Mouse (Mus musculus): ENCODE measurements around the gene Ly6g6d. TPM values are rescaled to one million over a fixed set of nuclear protein-coding genes. Genes with fewer than 3 reads are reported as not detected.

The Ly6g6d gene
- polyA plus RNA-seq, 1 experiment from 2014 or later: 1.5 TPM

DNA sequence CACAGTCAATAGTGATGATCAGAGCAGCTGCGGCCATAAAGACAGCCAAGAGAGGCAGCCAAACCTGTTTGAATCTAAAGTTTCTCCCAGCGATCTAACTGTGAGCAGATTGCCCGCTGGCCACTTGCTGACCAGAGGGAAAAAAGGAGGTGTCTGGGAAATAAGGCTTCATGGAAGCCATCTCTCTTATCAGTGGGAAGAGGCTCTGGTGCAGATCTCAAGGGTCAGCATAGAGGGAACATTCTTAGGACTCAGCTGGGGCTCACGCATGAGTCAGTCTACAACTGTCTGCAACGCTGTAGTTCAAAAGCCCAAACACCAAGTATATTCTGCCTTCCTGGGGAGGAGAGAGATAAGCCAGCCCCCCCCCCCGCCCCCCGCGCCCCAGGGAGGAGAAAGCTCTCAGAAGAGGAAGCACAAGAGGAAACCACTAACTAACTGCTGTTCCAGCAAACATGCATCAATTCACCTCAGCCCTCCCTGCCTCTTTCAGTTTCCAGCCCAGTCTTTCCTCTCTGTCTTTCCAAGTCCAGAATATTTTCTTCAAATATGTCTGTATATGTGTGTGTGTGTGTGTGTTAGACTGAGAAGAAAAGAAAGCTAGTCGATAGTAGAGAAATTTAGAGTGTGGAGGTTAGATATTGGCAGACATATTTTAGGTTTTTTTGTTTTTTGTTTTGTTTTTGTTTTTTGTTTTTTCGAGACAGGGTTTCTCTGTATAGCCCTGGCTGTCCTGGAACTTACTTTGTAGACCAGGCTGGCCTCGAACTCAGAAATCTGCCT is 29.5 kb downstream of the Ly6g6d start:
- Histone ChIP-seq H3K4me3 (ENCODE audit: low read depth, low read length) (no peak overlapping the region), H3K4me2 (peak overlapping the region; percentile 12; the same call in 1 of the 2 replicates), H3K9ac (ENCODE audit: low read length) (peak overlapping the region; percentile 34; the same call in 1 of the 2 replicates), H3K9me3 (ENCODE audit: control insufficient read depth, low read length) (no peaks in the 10 kb centered on the region), H3K36me3 (ENCODE audit: control insufficient read depth, insufficient read depth, low read length) (peaks cover 2% of the 10 kb centered on the region; the same call in 1 of the 2 replicates), H3K27me3 (ENCODE audit: control insufficient read depth, insufficient read depth, low read length) (no peaks in the 10 kb centered on the region), H3K27ac (ENCODE audit: low read depth, low read length) (peak overlapping the region; percentile 57; the same call in 1 of the 2 replicates), H3K4me1 (ENCODE audit: control insufficient read depth, insufficient read depth, low read length) (peaks cover 52% of the 10 kb centered on the region)
- WGBS: 34% methylated on average over 11 of the region's 11 CpGs
- no peak for DNase-seq (ENCODE audit: low spot score, missing footprints)
- no peak for ATAC-seq (ENCODE audit: low FRiP score)

DNA sequence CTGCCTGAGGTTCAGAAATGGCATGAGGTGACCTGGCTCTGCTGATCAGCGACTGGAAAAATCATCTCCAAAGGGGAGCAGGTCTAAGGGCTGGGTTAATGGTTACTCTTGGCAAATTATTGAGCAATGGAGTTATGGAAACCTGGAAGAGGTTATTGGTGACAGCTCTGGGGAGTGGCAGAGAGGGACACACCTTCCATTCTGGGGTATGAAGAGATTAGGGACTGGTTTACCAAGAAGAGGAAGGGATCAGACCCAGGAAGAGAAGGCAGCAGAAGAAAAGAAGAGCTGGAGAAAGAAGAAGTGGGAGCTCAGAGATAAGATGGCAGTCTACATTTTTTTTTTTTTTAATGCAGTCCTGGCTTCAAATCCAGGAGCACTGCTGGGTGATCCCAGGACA is 30.2 kb downstream of the Ly6g6d start:
- H3K4me3 ChIP-seq (ENCODE audit: low read depth, low read length): no peak overlapping the region
- 66% methylated on average over 1 of the region's 1 CpGs for WGBS

DNA sequence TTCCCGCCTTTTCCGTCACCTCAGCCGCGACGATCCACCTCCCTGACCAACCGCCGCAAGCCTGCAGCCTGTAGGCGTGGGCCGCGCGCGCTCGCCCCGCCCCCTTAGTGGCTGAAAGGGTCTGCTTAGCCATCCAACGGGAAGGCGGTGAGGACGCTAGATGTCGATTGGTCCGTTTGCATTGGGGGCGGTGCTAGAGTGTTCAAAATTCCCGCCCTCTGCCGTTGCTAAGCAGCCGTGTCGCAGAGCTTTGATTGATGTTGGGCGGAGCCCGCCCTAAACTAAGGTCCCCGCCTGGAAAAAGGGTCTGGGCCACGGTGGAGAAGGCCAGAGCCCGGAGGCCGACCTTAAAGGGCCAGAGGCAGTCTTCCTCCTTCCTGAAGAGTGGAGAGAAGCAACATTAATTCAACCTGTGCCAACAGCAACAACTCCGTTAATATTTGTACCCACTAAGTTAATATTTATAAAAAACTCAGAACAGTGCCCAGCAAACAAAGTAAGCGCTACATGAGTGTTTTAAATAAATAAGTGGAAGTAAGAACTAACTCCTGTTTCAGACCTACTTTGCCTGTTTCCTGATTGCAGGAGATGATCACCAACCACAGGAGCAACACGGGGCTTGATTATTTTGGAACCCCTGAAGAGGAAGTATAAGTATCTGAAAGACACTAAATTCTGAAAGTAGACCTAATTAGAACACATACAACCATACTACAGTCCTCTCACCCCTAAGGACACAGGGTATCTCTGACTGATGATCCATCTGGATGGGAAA is 31.0 kb downstream of the Ly6g6d start, which contains the start of gene Msh5:
Gene Msh5 (minus strand): TSS at position 65 of the 775 bp plus-strand sequence.
- Histone ChIP-seq H3K9me3 (ENCODE audit: control insufficient read depth, low read length) (no peaks in the 10 kb centered on the region), H3K4me1 (ENCODE audit: control insufficient read depth, insufficient read depth, low read length) (peaks cover 46% of the 10 kb centered on the region), H3K4me2 (peak within 1 kb of the TSS; percentile 97), H3K27ac (ENCODE audit: low read depth, low read length) (peak within 1 kb of the TSS; percentile 83), H3K27me3 (ENCODE audit: control insufficient read depth, insufficient read depth, low read length) (no peaks in the 10 kb centered on the region), H3K4me3 (ENCODE audit: low read depth, low read length) (peak within 1 kb of the TSS; percentile 45), H3K9ac (ENCODE audit: low read length) (peak within 1 kb of the TSS; percentile 90), H3K36me3 (ENCODE audit: control insufficient read depth, insufficient read depth, low read length) (no peaks in the 10 kb centered on the region)
- WGBS: 3% methylated on average over 32 of the region's 33 CpGs
- DNase-seq (ENCODE audit: low spot score, missing footprints) (peak; percentile 100), ATAC-seq (ENCODE audit: low FRiP score) (peak; percentile 97)

More for the DNA sequence above, 30.2 kb downstream of the Ly6g6d start:
- Histone ChIP-seq H3K9ac (ENCODE audit: low read length) (0 out of 2 replicates have a peak overlapping the region, but pooled peaks have one; percentile 9), H3K36me3 (ENCODE audit: control insufficient read depth, insufficient read depth, low read length) (peaks cover 1% of the 10 kb centered on the region; the same call in 1 of the 2 replicates), H3K4me2 (no peak overlapping the region), H3K27me3 (ENCODE audit: control insufficient read depth, insufficient read depth, low read length) (no peaks in the 10 kb centered on the region), H3K27ac (ENCODE audit: low read depth, low read length) (peak overlapping the region; percentile 57), H3K4me1 (ENCODE audit: control insufficient read depth, insufficient read depth, low read length) (peaks cover 52% of the 10 kb centered on the region), H3K9me3 (ENCODE audit: control insufficient read depth, low read length) (no peaks in the 10 kb centered on the region)
- ATAC-seq (ENCODE audit: low FRiP score) (no peak), DNase-seq (ENCODE audit: low spot score, missing footprints) (no peak)

DNA sequence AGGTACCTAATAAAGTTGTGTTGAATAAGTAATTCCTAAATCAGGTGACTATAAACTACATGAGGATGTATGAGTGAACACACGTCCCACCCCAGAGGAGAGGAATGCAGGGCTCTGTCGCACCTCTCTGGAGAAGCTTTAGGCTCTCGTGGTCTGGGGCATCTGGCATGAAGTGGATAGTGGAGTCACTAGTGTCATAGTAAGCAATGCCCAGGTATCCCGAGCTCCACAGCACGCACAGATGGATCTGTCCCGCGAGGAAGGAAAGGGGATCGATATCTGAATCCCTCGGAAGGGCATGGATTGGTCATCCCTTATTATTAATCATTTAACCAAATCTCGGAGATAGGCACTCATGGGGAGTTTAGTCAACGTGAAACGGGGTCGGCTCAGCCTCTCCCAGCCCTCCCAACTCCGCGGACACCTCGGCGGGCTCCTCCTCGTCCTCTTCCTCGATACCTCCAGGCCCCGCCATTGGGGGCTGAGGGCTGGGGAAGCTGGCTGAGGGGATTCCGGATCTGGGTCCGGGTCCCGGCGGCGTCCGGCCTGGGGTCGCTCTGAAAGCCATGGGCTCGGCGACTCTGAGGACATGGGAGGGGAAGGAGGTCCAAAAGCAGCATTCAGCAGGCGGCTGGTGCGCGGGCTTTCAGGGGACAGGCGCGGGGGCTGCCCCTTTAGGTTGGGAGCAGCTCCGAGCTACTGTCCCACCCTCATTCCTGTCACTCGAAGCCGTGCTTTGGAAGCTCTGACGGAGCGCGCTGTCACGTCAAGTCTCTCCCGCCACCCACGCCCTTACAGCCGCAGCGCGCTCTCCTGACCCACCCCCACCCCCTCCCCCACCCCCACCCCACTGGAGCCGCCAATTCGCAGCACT is 31.8 kb downstream of the Ly6g6d start:
- Histone ChIP-seq H3K27ac (ENCODE audit: low read depth, low read length) (peak overlapping the region; percentile 83), H3K4me2 (peak overlapping the region; percentile 97), H3K4me1 (ENCODE audit: control insufficient read depth, insufficient read depth, low read length) (peaks cover 40% of the 10 kb centered on the region), H3K9me3 (ENCODE audit: control insufficient read depth, low read length) (no peaks in the 10 kb centered on the region), H3K4me3 (ENCODE audit: low read depth, low read length) (peak overlapping the region; percentile 45), H3K27me3 (ENCODE audit: control insufficient read depth, insufficient read depth, low read length) (no peaks in the 10 kb centered on the region), H3K36me3 (ENCODE audit: control insufficient read depth, insufficient read depth, low read length) (no peaks in the 10 kb centered on the region), H3K9ac (ENCODE audit: low read length) (peak overlapping the region; percentile 90)
- peak; percentile 95 for DNase-seq (ENCODE audit: low spot score, missing footprints)
- WGBS: 7% methylated on average over 45 of the region's 48 CpGs
- peak; percentile 76; the same call in 1 of the 2 replicates for ATAC-seq (ENCODE audit: low FRiP score)

DNA sequence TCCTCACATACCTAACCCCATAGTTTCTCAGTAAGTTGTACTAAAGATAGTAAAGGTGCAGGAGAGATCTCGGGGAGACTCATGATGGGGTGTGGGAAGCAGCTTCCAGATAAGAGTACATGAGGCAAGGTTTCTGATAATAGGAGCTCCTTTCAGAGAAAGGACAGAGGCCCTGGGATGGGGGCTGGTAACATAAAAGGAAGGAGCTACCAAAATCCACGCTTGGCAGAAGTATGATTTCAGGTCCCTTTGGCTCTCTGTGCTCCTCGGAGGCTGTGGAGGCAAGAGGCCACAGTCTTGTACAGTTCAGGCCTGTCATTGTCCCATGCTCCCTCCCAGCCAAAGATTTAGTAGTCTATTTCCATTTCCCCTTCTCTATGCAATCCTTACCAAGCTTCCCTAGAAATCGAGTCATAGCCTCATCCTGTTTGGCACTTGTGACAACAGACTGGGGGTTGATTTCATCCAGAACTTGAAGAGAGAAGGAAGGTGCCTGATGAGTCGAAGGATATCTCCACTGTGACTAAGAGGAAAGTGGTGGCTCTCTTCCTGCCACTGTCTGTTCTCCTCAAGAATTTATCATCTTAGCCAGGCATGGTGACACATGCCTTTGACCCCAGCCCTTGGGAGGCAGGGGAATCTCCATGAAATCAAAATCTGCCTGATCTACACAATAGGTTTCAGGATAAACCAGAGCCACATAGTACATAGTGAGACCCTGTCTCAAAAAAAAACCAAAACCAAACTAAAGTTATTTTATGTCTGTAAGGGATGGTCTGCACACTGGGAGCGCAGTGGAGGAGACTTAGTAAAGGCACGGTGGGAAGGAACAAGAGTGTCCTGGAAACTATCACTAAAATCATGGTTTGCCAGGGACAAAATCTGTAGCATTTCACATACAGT is 32.7 kb downstream of the Ly6g6d start:
- Histone ChIP-seq H3K4me3 (ENCODE audit: low read depth, low read length) (peak overlapping the region; percentile 45), H3K4me1 (ENCODE audit: control insufficient read depth, insufficient read depth, low read length) (peaks cover 36% of the 10 kb centered on the region), H3K9me3 (ENCODE audit: control insufficient read depth, low read length) (no peaks in the 10 kb centered on the region)

DNA sequence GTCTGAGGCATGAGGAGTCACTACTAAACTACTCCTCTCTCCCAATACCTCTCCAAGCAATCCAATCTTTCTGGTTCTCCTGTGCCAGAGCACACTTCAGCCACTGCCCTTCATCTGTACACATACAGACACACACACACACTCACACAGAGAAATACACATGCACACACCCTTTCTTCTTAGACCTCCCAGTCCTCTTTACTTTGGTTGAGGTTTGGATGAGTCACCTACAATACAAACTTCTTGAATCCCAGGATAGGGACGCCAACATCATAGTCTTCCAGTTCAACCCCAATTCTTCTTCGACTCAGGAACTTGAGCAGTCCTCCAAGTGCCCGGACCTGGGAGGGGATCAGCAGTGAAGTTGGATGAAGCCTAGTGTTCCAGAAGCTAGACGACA is 34.1 kb downstream of the Ly6g6d start:
- no peak for DNase-seq (ENCODE audit: low spot score, missing footprints)
- Histone ChIP-seq H3K36me3 (ENCODE audit: control insufficient read depth, insufficient read depth, low read length) (no peaks in the 10 kb centered on the region), H3K9me3 (ENCODE audit: control insufficient read depth, low read length) (no peaks in the 10 kb centered on the region), H3K4me3 (ENCODE audit: low read depth, low read length) (no peak overlapping the region), H3K27ac (ENCODE audit: low read depth, low read length) (no peak overlapping the region), H3K27me3 (ENCODE audit: control insufficient read depth, insufficient read depth, low read length) (no peaks in the 10 kb centered on the region), H3K4me2 (no peak overlapping the region), H3K9ac (ENCODE audit: low read length) (no peak overlapping the region), H3K4me1 (ENCODE audit: control insufficient read depth, insufficient read depth, low read length) (peaks cover 24% of the 10 kb centered on the region)
- WGBS: 87% methylated on average over 4 of the region's 4 CpGs
- ATAC-seq (ENCODE audit: low FRiP score): no peak

More for the DNA sequence above, 32.7 kb downstream of the Ly6g6d start:
- H3K36me3 ChIP-seq (ENCODE audit: control insufficient read depth, insufficient read depth, low read length): no peaks in the 10 kb centered on the region
- WGBS: 92% methylated on average over 7 of the region's 7 CpGs
- H3K27me3 ChIP-seq (ENCODE audit: control insufficient read depth, insufficient read depth, low read length): no peaks in the 10 kb centered on the region
- DNase-seq (ENCODE audit: low spot score, missing footprints): no peak
- no peak for ATAC-seq (ENCODE audit: low FRiP score)
- peak overlapping the region; percentile 97 for H3K4me2 ChIP-seq
- H3K9ac ChIP-seq (ENCODE audit: low read length): peak overlapping the region; percentile 90
- H3K27ac ChIP-seq (ENCODE audit: low read depth, low read length): no peak overlapping the region; the same call in 1 of the 2 replicates

DNA sequence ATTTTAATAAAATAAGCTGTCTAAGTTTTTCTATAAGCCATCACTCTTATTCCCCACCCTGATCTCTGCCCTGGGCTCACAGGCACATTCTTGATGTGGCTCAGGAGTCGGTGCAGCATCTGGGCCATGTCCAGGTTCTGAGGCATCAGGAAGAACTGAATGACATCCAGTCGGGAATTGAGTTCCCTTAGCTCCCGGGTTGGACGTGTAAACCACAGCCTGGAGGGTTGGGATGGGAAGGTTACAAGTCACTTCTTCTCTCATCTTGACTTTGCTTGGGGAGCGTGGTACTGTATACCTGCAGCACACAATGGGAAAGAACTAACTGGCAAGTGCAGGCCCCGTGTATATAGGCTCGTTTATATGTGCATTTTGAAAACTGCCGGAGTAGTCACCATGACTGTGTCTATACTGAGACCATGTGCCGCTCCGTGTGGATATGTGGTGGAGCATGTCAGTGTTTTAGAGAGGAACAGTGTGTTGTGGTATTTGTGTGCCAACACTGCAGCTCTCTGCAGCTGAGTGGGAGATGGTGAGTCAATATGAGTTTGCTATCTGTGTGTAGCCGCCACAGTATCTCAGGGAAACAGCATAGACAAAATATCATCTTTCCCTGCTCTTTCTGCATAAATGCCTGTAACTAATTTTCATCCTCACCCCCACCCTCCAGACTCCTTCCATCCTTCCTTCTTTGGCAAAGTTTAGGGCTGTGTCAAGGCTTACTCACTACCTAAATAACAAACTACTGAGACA is 38.6 kb downstream of the Ly6g6d start:
- Histone ChIP-seq H3K27ac (ENCODE audit: low read depth, low read length) (no peak overlapping the region), H3K4me3 (ENCODE audit: low read depth, low read length) (no peak overlapping the region), H3K4me1 (ENCODE audit: control insufficient read depth, insufficient read depth, low read length) (no peaks in the 10 kb centered on the region), H3K9me3 (ENCODE audit: control insufficient read depth, low read length) (no peaks in the 10 kb centered on the region), H3K4me2 (no peak overlapping the region), H3K9ac (ENCODE audit: low read length) (no peak overlapping the region), H3K36me3 (ENCODE audit: control insufficient read depth, insufficient read depth, low read length) (no peaks in the 10 kb centered on the region), H3K27me3 (ENCODE audit: control insufficient read depth, insufficient read depth, low read length) (no peaks in the 10 kb centered on the region)
- 85% methylated on average over 11 of the region's 11 CpGs for WGBS
- ATAC-seq (ENCODE audit: low FRiP score) (no peak), DNase-seq (ENCODE audit: low spot score, missing footprints) (no peak)
